Mouse (Mus musculus) ovary, postnatal 14 days (tissue): Measurements from ENCODE around the gene Tns1.
A peak's percentile ranks its signal among the peaks of the same experiment; 100 is the strongest.

Experiments
- DNase-seq: peaks from one replicate; pipeline ENCODE4 v3.0.0; 2022; ENCODE audit warnings: low spot score

Tns1 gene

GRCm38 (mm10) chr1:74058309-74058708 lies 65.9 kb downstream of the Tns1 start:
- DNase-seq: no peak

- no peak for DNase-seq
These were observed 66.7 kb downstream of the Tns1 start for GRCm38 (mm10) chr1:74057501-74057900.

GRCm38 (mm10) chr1:74055552-74055951 lies 68.7 kb downstream of the Tns1 start:
- no peak for DNase-seq

- no peak for DNase-seq
These were observed 69.8 kb downstream of the Tns1 start for GRCm38 (mm10) chr1:74054471-74054870.

- DNase-seq: no peak
These were observed 70.2 kb downstream of the Tns1 start for GRCm38 (mm10) chr1:74054007-74054406.

- DNase-seq: no peak
These were observed 71.2 kb downstream of the Tns1 start for GRCm38 (mm10) chr1:74053068-74053467.

GRCm38 (mm10) chr1:74051349-74051748 lies 72.9 kb downstream of the Tns1 start:
- no peak for DNase-seq

- DNase-seq: no peak
These were observed 74.8 kb downstream of the Tns1 start for GRCm38 (mm10) chr1:74049430-74049829.

GRCm38 (mm10) chr1:74047722-74048121 lies 76.5 kb downstream of the Tns1 start:
- DNase-seq: no peak

- no peak for DNase-seq
These were observed 76.9 kb downstream of the Tns1 start for GRCm38 (mm10) chr1:74047311-74047710.

GRCm38 (mm10) chr1:74045034-74045433 lies 79.2 kb downstream of the Tns1 start:
- no peak for DNase-seq

GRCm38 (mm10) chr1:74044421-74044820 lies 79.8 kb downstream of the Tns1 start:
- DNase-seq: no peak

- no peak for DNase-seq
These were observed 80.6 kb downstream of the Tns1 start for GRCm38 (mm10) chr1:74043584-74044105.

GRCm38 (mm10) chr1:74042711-74043467 lies 81.4 kb downstream of the Tns1 start:
- no peak for DNase-seq

- DNase-seq: no peak
These were observed 82.6 kb downstream of the Tns1 start for GRCm38 (mm10) chr1:74041692-74042091.

- no peak for DNase-seq
These were observed 83.1 kb downstream of the Tns1 start for GRCm38 (mm10) chr1:74041178-74041577.

GRCm38 (mm10) chr1:74036560-74037390 lies 87.5 kb downstream of the Tns1 start:
- DNase-seq: peak; percentile 53

GRCm38 (mm10) chr1:74035912-74036489 lies 88.2 kb downstream of the Tns1 start:
- DNase-seq: no peak

GRCm38 (mm10) chr1:74035487-74035886 lies 88.8 kb downstream of the Tns1 start:
- DNase-seq: no peak

GRCm38 (mm10) chr1:74034736-74035135 lies 89.5 kb downstream of the Tns1 start:
- DNase-seq: no peak

- no peak for DNase-seq
These were observed 90.0 kb downstream of the Tns1 start for GRCm38 (mm10) chr1:74034211-74034610.

GRCm38 (mm10) chr1:74033407-74033806 lies 90.8 kb downstream of the Tns1 start:
- no peak for DNase-seq

- no peak for DNase-seq
These were observed 91.3 kb downstream of the Tns1 start for GRCm38 (mm10) chr1:74032966-74033365.
